Mouse (Mus musculus) megakaryocyte-erythroid progenitor cell, adult 5-6 weeks (primary cell): ENCODE data around the gene Fbxl12. TPM values are rescaled to one million over a fixed set of nuclear protein-coding genes. Genes with fewer than 3 reads are reported as not detected.
A peak's percentile ranks its signal among the peaks of the same experiment; 100 is the strongest.
"Not testable (repeated sequence)": the region's sequence is repeated elsewhere in the genome, so short reads cannot be mapped to it uniquely, and the experiment has no call there.

Experiments
- ATAC-seq: replicated peaks from 2 replicates; pipeline ENCODE4 v1.8.0; 2016; ENCODE audit warnings: mild to moderate bottlenecking, inconsistent platforms; ENCODE audit not compliant: severe bottlenecking, poor library complexity, low FRiP score, low TSS enrichment
- total RNA-seq, 2 experiments: library from RNA; stranded (forward) in 1 of 2; stranded (reverse) in 1 of 2; fragments of 200-1000, 215-1000 nt in 1 of 2; fragments of >200 nt in 1 of 2; fragmentation: Nextera tagmentation in 1 of 2; gene quantifications; 2 replicates each; pipeline ENCODE4 v1.2.3; 2014 to 2017

Gene Fbxl12
- total RNA-seq, 2 experiments from 2014 or later = 2.6 to 24.5 TPM

DNA sequence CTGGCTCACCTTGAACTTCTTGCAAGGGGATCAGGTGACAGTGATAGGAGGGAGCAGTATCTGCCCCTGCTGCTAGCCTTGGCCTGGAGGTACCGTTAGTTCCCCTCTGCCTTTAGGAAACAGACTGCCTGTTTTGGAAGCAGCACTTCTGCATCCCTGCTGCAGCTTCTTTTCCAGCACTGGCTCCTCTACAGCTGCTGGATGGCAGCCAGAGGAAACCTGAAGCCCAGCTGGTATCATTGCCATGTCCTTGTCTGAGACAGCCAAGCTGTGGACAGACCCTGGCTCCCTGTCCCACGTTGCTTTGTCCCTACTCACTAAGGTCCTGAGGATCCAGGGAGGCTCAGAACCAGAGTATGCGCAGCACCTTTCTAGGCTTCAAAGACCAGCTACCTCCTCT is 13.0 kb upstream of the Fbxl12 start:
- no peak for ATAC-seq

DNA sequence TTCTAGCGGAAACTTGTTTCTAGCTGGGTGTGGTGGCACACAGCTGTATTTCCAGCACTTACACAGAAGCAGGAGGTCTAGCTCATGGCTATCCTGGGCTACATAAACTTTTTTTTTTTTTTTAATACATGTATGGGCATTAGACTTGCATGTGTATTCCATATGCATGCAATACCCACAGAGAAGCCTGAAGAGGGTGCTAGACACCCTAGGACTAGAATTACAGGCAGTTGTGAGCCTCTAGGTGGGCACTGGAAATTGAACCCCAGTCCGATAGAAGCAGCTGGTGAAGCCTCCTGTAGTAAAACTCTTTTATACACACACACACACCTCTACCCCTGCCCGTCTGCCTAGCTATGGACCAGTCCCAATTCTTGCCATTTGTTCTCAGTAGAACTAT is 9.3 kb upstream of the Fbxl12 start:
- ATAC-seq = no peak

GRCm38 (mm10) chr9:20652260-20652658 is 7.7 kb upstream of the Fbxl12 start:
- peak; percentile 16 for ATAC-seq

DNA sequence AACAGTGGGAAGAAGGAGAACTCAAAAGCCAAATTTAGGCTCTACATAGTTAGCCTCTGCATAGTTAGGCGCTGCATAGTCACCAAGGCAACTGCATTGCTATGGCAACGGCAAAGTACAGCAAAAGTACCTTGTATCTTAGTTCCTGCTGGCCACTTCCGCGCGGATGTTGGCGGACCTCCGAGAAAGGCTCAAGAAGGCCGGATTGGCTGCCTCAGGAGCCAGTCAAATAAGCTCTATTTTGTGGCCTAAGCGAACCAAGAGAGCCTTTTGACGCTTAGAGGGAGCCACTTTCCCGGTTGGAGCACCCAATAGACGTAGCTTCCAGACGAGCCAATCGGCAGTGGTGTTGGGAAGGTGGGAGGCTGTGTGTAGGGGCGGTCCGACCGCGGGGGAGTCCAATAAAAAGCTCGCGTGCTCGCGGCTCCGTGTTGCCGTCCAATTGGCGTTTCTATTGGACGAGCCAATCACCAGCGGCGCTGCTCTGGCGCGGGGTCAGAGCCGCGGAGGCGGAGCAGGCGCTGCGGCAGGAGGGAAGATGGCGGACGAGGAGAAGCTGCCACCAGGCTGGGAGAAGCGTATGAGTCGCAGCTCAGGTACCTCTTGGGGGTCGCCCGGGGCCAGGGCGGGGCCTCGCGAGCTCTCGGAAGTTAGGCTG is 7.2 kb upstream of the Fbxl12 start, which contains the start of gene Pin1:
Pin1 (plus strand) TSS at position 494 of the 658 bp plus-strand sequence.
- ATAC-seq = peak; percentile 94

GRCm38 (mm10) chr9:20645121-20645520 is 554 bp upstream of the Fbxl12 start:
- ATAC-seq = peak; percentile 42

DNA sequence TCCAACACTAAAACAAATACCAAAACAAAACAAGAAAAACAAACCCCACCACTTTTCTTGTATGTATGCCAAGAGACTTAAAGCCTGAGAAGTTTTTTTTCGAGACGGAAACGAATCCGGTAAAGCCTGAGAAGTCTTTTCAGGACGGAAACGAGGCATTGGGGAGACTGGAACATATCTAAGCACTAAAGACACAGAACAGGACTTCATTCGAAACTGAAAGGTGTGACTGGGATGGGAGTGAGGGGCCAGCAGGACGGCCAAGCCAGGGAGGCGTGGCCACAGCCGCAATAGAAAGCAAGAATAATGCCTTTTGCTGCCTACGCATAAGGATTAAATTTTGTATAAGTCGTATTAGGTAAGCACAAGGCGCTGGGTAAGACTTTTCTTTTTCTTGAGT is 786 bp downstream of the Fbxl12 start:
- ATAC-seq = no peak

DNA sequence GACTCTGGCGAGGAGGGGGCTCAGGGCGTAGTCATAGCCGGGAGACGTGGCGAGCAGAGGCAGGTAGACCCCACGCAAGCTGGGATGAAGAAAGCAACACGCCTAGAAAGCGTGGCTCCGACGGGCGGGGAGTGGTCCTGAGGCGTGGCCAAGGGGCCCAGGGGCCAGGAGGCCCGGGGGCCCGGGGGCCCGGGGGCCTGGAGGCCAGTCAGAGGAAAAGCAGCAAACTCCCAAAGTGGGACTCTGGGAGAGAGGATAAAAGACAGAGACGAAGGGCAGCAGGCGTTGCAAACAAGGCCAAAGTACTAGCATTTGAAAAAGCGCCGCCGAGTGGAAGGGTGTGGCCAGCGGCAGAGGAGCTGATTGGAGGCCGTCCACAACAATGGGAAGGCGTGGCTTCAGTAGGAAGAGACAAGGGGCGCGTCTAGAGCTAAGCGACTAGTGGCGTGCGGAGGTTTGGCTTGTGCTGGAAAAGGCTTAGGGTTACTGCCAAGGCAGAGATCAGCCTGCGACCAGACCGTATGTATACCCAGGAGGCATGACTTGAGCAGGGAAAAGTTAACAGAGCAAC is 1.6 kb downstream of the Fbxl12 start:
- ATAC-seq = peak; percentile 89

DNA sequence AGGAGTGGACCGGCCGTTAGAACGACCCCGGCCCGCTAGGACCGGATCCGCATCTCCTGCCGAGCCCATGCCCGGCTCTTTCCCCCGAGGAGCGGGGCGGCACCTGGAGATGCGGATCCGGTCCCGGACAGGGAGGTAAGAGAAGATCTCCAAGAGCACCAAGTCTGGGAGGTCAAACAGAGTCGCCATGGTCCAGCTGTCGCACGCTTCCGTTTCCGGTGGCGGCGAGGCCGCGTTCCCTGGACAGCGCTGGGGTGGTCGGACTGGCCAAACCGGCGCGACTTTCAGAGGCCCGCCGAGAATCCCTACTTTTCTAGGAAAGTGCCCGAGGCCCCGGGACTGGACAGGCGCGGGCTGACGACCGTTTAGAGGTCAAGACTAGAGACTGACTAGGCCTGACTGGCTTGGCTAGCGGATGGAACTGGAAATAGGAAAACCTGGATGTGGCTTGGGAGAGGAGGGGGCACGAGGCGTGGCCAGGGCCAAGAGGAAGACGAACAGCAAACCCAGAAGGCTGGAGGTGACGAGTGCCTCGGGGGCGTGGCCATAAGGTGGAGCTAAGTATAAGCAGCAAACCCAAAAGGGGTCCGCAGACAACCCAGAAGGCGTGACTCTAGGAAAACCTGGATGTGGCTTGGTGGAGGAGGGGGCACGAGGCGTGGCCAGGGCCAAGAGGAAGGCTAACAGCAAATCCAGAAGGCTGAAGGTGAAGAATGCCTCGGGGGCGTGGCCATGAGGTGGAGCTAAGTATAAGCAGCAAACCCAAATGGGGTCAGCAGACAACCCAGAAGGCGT is 2.3 kb downstream of the Fbxl12 start, which contains the start of gene Ubl5:
Ubl5 (plus strand) TSS at position 778 of the 795 bp plus-strand sequence.
- ATAC-seq = peak; percentile 48

DNA sequence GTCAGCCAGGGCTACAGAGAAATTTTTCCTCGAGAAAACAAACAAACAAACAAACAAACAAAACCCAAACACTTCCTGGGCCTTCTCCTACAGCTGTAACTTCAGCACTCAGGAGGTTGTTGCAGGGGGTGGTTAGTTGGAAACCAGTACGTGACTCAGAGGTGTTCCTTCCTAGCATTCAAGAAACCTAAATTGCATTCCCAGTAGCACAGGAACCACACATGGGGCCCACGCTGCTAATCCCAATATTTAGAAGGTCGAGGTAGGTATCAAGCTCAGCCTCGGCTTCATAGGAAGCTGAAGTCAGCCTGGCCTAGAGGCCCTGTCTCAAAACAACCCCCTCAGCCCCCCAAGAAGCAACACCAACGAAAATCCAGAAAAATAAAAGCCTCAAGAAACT is 3.1 kb downstream of the Fbxl12 start:
- no peak for ATAC-seq

GRCm38 (mm10) chr9:20639486-20639885 is 5.1 kb downstream of the Fbxl12 start:
- no peak for ATAC-seq

- no peak for ATAC-seq
Measured at GRCm38 (mm10) chr9:20638552-20638951, 6.0 kb downstream of the Fbxl12 start.

- no peak for ATAC-seq
Measured at GRCm38 (mm10) chr9:20636790-20637189, 7.8 kb downstream of the Fbxl12 start.

GRCm38 (mm10) chr9:20636256-20636655 is 8.3 kb downstream of the Fbxl12 start:
- no peak for ATAC-seq

- ATAC-seq = not testable (repeated sequence)
Measured at GRCm38 (mm10) chr9:20635676-20636075, 8.9 kb downstream of the Fbxl12 start.

DNA sequence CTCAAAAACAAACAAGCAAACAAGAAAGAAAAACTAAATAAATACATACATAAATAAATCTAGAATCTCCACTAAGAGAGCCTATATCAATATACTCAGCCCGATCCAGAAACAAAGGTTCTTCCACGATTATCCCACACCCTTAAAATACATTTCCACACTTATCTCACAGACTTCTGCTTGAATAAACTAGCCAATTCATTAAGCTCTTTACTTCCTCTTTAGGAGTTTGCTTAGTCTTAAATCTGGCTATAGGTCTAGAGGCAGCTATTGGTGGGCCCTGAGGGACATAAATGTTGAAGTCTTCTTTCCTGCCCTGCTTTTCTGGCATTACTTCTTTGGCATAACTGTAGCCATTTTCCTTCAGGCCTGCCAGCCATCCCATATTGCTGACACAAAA is 13.2 kb downstream of the Fbxl12 start:
- no peak for ATAC-seq

DNA sequence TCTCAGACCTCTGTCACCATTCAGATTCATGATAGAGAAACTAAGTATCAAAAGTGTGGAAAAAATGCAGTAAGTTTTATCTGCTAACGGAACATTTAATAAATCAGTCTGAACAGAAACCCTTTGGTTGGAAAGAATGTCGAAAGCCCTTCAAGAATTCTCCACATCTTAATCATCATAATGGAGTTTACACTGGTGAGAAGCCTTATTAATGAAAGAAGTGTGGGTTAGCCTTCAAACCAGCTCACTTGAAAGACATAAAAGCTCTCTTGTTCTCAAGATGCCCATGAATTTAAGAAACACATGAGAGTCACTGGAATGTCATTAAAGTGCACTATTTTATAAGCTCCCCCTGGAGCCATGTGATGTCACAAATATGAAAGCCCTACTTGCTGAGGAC is 27.9 kb downstream of the Fbxl12 start:
- no peak for ATAC-seq

DNA sequence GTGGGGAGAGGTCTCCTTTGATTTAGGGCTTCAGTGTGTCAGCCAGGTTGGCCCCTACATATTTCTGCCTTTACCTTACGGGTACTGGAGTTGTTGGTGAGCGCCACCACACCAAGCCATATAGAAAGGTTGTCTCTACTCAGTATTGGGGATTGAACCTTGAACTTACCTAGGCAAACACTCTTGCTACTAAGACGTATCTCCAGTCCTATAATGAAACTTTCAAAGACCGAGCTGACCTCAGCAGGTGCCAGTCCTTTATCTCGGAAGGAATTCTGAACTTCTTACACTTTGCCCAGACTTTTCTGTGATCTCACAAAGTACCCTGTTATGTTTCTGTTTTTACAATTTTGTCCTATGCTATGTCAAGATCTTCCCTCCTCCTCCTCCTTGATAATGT is 32.6 kb downstream of the Fbxl12 start:
- ATAC-seq = no peak

DNA sequence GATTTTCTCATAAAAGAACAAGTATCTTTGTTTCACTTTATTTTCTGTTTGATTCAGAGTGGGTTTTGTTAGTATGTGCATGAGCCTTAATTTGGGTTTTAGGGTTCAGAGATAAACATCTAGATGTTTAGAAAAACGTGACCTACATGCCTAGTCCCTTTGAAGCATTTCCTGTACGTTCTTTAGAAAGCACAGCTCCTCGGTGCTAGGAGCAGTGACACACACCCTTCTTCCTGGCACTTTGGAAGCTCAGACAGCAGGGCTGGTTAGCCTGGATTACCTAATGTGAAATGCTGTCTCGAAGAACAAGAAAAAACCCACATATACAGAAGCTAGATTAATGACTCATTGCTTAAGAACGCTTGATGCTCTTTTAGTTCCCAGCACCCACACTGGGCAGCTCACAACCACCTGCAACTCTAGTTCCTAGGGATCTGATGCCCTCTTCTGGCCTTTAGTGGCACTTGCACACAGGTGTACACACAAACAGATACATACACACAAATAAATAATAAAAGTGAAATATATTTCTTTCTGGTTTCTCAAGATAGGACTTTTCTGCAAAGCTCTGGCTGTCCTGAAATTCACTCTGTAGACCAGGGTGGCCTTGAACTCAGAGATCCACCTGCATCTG is 34.6 kb downstream of the Fbxl12 start:
- no peak for ATAC-seq

GRCm38 (mm10) chr9:20607100-20607974 is 37.2 kb downstream of the Fbxl12 start:
- peak; percentile 97 for ATAC-seq
